Mouse (Mus musculus): Measurements from ENCODE around the gene Pfdn5. TPM values are rescaled to one million over a fixed set of nuclear protein-coding genes. Genes with fewer than 3 reads are reported as not detected.

Gene Pfdn5
- total and polyA plus RNA-seq, 3 experiments: 265 to 356 (median 296) TPM

GRCm38 (mm10) chr15:102355871-102356441 is 30.0 kb downstream of the Pfdn5 start:
- Histone ChIP-seq H3K27ac (ENCODE audit: insufficient read depth, low read depth) (no peak overlapping the region), H3K4me2 (ENCODE audit: insufficient read depth, low read depth, poor library complexity, severe bottlenecking) (no peak overlapping the region), H3K4me1 (ENCODE audit: control insufficient read depth in 1 of 2, insufficient read depth in 2 of 2) (peaks cover 6 to 10% of the 10 kb centered on the region in 2 experiments; a peak in 2 of 4 replicates), H3K9me3 (replicated peaks; ENCODE audit: low read length) (peaks cover 13% of the 10 kb centered on the region), H3K9ac (ENCODE audit: insufficient read depth, low read depth) (no peak overlapping the region), H3K79me2 (replicated peaks; ENCODE audit: control insufficient read depth, extremely low read depth, insufficient read depth, poor library complexity, severe bottlenecking) (no peaks in the 10 kb centered on the region), H3K4me3 (replicated peaks in 1 of 3; ENCODE audit: low read depth in 2 of 3, low read length in 2 of 3, poor library complexity in 1 of 3) (no peak overlapping the region), H3K36me3 (replicated peaks in 1 of 2; ENCODE audit: control insufficient read depth in 1 of 2, insufficient read depth in 1 of 2, low read length in 1 of 2) (no peaks in the 10 kb centered on the region), H3K27me3 (replicated peaks) (peaks cover 38% of the 10 kb centered on the region)
- in situ Hi-C loops (cut with MboI; ENCODE audit: low pct_ligation_motif_present, low pct_unique_long_range_greater_than_20kb, low sequenced_read_pairs): no loop called here
- TF ChIP-seq ZMIZ1 (IDR thresholded peaks at IDR 0.05; ENCODE audit: low read depth, low read length) (no peak), MAX (IDR thresholded peaks at IDR 0.05; ENCODE audit: low read length) (no peak), RAD21 (IDR thresholded peaks at IDR 0.05; ENCODE audit: low read depth, low read length) (no peak), CTCF (conservative IDR thresholded peaks at IDR 0.05 in 1 of 2, IDR thresholded peaks at IDR 0.05 in 1 of 2; ENCODE audit: low read depth in 2 of 2, low read length in 2 of 2) (no peak), ZNF384 (IDR thresholded peaks at IDR 0.05; ENCODE audit: low read depth, low read length) (no peak), ETS1 (conservative IDR thresholded peaks at IDR 0.05; ENCODE audit: low read depth, low read length) (no peak), UBTF (IDR thresholded peaks at IDR 0.05; ENCODE audit: low read depth, low read length) (no peak), ELF1 (IDR thresholded peaks at IDR 0.05; ENCODE audit: low read depth, low read length) (no peak)
- dilution Hi-C loops (cut with MboI; ENCODE audit: extremely low pct_ligation_motif_present, extremely low pct_unique_long_range_greater_than_20kb, low sequenced_read_pairs): no loop called here
- no peak for DNase-seq (ENCODE audit: extremely low read depth)

GRCm38 (mm10) chr15:102356501-102357325 is 30.8 kb downstream of the Pfdn5 start:
- Histone ChIP-seq H3K9me3 (replicated peaks; ENCODE audit: low read length) (peaks cover 13% of the 10 kb centered on the region), H3K27ac (ENCODE audit: insufficient read depth, low read depth) (no peak overlapping the region), H3K27me3 (replicated peaks) (peaks cover 42% of the 10 kb centered on the region), H3K4me2 (ENCODE audit: insufficient read depth, low read depth, poor library complexity, severe bottlenecking) (no peak overlapping the region), H3K79me2 (replicated peaks; ENCODE audit: control insufficient read depth, extremely low read depth, insufficient read depth, poor library complexity, severe bottlenecking) (no peaks in the 10 kb centered on the region), H3K9ac (ENCODE audit: insufficient read depth, low read depth) (no peak overlapping the region), H3K4me1 (ENCODE audit: control insufficient read depth in 1 of 2, insufficient read depth in 2 of 2) (0 out of 4 replicates have a peak, but pooled peaks cover 0 to 7% of the 10 kb centered on the region in 2 experiments), H3K36me3 (replicated peaks in 1 of 2; ENCODE audit: control insufficient read depth in 1 of 2, insufficient read depth in 1 of 2, low read length in 1 of 2) (no peaks in the 10 kb centered on the region), H3K4me3 (replicated peaks in 1 of 3; ENCODE audit: low read depth in 2 of 3, low read length in 2 of 3, poor library complexity in 1 of 3) (no peak overlapping the region)
- dilution Hi-C loops (cut with MboI; ENCODE audit: extremely low pct_ligation_motif_present, extremely low pct_unique_long_range_greater_than_20kb, low sequenced_read_pairs): no loop called here
- in situ Hi-C loops (cut with MboI; ENCODE audit: low pct_ligation_motif_present, low pct_unique_long_range_greater_than_20kb, low sequenced_read_pairs): no loop called here
- no peak for DNase-seq (ENCODE audit: extremely low read depth)
- TF ChIP-seq JUN (IDR thresholded peaks at IDR 0.05; ENCODE audit: insufficient read depth, low read depth, low read length) (no peak), KAT2A (IDR thresholded peaks at IDR 0.05; ENCODE audit: insufficient replicate concordance, low read length) (no peak), ETS1 (conservative IDR thresholded peaks at IDR 0.05; ENCODE audit: low read depth, low read length) (no peak), CTCF (conservative IDR thresholded peaks at IDR 0.05 in 1 of 2, IDR thresholded peaks at IDR 0.05 in 1 of 2; ENCODE audit: low read depth in 2 of 2, low read length in 2 of 2) (no peak), GABPA (IDR thresholded peaks at IDR 0.05; ENCODE audit: insufficient replicate concordance, low read depth, low read length) (no peak), EP300 (IDR thresholded peaks at IDR 0.05; ENCODE audit: low read length) (no peak), SMC3 (IDR thresholded peaks at IDR 0.05; ENCODE audit: low read depth, low read length) (no peak), ZC3H11A (IDR thresholded peaks at IDR 0.05; ENCODE audit: low read depth, low read length) (no peak), JUND (conservative IDR thresholded peaks at IDR 0.05; ENCODE audit: low read depth, low read length) (no peak)
